Mouse (Mus musculus) urinary bladder, postnatal 4 days (tissue): ENCODE measurements around the gene Gpr45.

Experiments
- DNase-seq, 2 experiments: peaks; one replicate each; pipeline ENCODE4 v3.0.0; 2021 to 2022; ENCODE audit warnings: low spot score in 2 of 2

The Gpr45 gene

DNA sequence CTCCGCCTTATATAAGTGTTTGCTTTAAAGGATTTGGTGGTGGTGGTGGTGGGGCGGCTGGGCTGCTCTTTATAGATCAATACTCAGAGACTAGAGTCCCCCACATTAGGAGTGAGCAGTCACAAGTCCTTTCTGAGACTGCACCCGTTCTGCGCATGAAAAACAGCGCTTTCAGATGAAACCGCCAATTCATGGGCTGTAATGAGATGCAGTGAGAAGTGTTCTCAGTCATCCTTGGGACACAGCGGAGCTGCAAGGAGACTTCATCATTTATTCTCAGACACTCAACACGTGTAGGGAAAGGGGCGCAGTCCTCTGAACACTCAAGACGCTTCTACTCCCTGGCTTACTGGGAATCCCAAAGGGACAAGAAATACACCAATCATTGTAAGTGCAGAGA, 95.1 kb downstream of the Gpr45 start:
- no peak for DNase-seq

DNA sequence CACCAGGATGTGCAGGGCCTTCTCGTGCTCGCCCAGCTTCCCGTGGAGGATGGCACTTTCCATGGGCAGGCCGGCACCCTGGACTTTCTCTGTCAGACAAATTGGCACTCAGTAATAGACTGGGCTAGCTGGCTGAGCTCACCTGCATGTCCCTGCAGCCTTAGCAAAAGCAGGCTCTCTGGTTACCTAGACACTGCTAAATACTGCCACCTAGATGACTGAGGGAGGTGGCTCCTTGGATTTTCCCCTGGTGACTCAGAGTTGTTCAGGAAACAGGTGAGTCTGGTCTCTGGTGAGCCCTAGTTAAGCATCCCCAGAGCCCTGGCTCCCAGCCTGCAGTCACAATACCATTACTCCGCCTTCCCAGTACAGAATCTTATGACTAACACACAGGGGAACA, 99.2 kb downstream of the Gpr45 start:
- DNase-seq, result no peak

DNA sequence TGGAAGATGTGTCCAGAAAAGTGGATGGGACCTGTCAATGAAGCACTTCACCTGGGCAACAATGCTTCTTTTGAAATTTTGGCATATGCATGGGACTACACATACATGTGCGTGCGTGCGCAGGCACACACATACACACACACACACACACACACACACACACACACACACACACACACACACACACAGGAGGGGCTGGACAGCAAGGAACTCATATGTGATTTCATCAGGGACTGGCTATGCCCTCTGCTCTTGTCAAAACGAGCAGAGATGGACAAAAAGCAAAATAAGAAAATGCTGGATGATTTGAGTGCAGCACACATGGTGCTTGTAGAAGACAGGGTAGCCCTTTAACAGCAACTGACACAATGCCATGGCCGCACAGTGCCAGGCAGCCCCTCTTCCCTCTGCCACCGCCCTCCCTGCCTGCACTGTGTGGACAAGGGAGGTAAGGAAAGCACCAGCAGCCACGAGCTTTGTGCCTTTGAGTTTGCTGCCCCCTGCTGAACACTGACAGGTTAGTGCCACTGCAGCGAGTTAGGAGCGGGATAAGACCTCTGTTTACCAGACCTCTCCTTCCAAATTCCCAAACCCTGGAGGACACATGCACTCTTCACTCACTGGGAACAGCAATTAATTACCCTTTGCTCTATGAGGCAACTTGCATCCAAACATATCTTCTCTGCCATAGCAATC, 113.1 kb downstream of the Gpr45 start:
- DNase-seq, result peak in 1 of 2 experiments; percentile 67

DNA sequence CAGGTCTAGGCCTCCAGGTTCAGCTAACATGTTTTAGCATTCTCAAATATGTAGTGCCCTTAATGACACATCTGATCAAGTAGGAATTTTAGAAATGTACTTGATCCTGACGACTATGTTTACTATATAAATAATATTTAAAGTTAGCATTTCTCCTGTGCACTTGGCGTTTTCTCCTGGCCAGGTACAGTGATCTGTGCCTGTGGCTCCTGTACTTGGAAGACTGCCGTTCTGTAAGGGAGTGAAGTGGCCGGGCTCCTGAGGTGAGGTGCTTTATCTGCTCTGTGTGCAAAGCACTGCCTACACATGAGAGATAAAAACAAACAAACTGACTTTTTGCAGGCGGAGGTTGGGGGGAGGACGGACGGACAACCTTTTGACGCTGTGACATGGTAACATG, 113.9 kb downstream of the Gpr45 start:
- no peak for DNase-seq

DNA sequence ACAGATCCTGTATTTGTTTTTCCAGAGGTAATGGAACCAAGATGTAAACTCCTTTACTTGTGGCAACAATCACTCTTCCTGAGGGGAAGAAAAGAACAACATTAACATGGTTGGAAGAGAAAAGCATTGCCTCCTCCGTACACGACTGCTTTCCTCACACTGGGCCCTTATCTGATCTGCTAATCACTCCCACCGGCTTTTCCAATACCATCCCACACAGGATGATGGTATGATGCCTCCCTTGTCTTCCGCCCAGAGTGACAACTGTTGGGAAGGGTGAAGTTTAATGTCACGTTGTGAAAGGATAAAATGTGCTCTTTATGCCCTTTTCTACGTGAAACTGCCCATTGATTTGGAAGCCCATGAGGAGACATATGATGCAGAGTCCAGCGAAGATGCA, 114.9 kb downstream of the Gpr45 start:
- DNase-seq, result no peak

DNA sequence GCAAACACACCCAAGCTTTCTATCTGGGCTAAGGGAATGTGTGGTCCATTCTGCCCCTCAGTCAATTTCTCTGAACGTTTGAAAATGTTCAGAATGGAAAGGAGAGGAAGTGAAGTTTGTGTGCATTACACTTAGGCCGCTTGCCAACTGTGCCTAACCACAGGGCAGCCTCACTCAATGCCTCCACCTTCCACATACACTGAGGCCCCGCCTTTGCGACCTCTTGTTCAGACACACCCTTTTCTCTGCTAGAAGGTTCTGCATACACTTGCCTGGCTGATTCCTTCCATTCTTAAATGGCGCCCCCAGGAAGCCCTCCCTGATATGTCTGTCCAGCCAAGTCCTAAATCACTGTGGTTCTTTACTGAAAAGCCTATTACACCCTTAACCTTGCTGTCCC, 118.1 kb downstream of the Gpr45 start:
- DNase-seq, result no peak

DNA sequence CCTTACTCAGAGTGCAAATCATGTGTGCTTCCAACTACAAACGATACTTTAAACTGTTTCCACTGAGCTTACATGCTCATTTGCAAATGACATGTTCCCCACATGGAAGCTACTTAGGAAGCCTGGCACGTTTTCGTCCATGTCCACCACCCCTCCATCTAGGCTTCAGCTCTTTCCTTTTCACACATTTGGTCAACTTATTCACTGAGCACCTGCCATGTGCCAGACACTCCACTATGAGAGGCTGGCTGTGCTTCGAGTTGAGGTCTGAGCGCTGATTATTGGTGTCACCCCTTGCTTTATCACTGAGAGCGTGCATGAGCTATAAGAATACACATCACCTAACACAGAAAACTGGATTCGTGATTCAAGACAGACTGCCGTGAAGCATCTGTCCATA, 119.4 kb downstream of the Gpr45 start:
- DNase-seq, result no peak

DNA sequence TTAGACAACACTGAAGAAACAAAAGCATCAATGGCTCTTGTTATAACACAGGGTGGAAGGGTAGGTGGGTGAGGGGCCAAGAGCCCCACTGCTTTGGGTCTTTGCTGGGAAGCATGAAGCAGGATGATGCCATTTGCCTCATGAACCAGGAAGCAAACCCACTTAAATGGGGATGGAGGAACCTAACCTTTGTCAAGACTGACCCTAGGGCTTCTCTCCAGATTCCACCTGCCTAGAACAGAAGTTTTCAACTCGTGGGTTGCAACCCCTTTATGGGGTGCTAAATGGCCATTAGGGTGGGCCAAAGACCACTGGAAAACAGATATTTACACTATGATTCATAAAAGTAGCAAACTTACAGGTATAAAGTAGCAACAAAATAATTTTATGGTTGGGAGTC, 119.9 kb downstream of the Gpr45 start:
- no peak for DNase-seq

DNA sequence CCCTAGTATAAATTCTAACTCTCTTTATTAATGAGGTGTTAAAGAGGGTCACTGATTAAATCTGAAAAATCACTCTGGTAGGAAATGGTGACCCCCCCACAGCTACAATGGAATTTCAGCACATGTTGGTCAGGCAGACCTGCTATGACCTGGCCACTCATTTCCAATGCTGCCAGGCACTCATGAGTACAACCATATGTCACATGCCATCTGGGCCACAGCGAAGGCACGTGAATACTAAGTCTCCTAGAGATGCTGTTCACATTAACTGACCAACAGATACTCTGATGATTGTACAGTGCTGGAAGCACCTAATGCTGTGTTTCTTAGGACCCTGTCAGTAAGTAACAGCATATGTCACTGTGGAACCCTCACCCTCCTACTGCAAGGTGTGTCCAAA, 122.1 kb downstream of the Gpr45 start:
- no peak for DNase-seq

DNA sequence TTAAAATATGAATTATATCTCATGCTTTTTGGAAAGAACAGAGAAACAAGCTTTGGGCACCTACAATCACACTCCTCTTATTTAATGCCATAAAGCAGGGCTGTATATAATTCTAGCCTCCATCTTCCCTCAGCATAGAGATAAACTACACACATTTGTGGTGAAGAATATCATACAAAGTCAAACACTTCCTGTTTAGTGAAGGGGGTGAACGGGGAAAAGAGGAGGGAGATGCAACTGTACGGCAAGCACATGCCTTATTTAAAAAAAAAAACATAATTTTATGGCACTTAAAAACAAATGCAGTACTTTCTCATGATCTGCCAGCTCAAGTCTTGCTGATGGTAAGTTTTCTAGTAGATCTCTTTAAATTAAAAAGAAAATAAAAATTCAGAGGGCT, 125.5 kb downstream of the Gpr45 start:
- DNase-seq, result no peak

DNA sequence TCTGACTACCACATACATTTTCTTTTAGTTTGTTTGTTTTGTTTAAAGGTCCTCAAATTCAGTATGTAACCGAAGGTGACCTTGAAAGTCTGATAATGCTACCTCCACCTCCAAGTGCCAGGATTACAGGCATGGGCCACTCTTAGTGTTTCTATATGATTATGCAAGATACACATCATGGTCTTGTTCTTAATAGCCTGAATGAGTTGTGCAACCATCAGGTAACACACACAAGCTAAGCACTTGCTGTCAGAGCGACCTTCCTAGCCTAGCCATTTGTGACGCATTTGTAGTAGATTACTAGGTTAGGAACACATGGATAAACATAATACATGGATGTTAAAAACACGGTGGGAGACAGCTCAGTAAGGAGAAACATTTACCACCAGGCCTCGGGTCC, 130.3 kb downstream of the Gpr45 start:
- no peak for DNase-seq
